Mouse (Mus musculus) hindbrain, embryonic 14.5 days (tissue): ENCODE results near the gene Inpp4a. TPM values are rescaled to one million over a fixed set of nuclear protein-coding genes. Genes with fewer than 3 reads are reported as not detected.

Source experiments
- ATAC-seq: fragments of 200-750 bp; cut with Nextera tagmentation; 2 replicates; pipeline ENCODE4 v1.8.0; 2017; ENCODE audit warnings: moderate number of reproducible peaks, mild to moderate bottlenecking, moderate TSS enrichment, moderate library complexity; ENCODE audit not compliant: low FRiP score
- DNase-seq: peaks from one replicate; pipeline ENCODE4 v3.0.0-alpha.2; 2015; ENCODE audit warnings: low spot score
- H3K27ac ChIP-seq: fragments of 300-500 bp; sonication (generic); 2 replicates; pipeline ENCODE4 v1.5.1; 2014; ENCODE audit warnings: mild to moderate bottlenecking, moderate library complexity
- H3K27me3 ChIP-seq: fragments of 300-500 bp; sonication (generic); 2 replicates; pipeline ENCODE4 v1.6.1; 2014; ENCODE audit warnings: mild to moderate bottlenecking, low read length, mixed read lengths; ENCODE audit not compliant: control insufficient read depth, insufficient read depth
- H3K36me3 ChIP-seq: fragments of 300-500 bp; sonication (generic); replicated peaks from 2 replicates; pipeline ENCODE4 v1.6.1; 2014; ENCODE audit not compliant: control insufficient read depth, insufficient read depth
- H3K4me1 ChIP-seq: fragments of 300-500 bp; sonication (generic); replicated peaks from 2 replicates; pipeline ENCODE4 v1.6.1; 2014; ENCODE audit warnings: antibody characterized with exemption, low read length, mixed read lengths; ENCODE audit not compliant: control insufficient read depth, insufficient read depth
- H3K4me2 ChIP-seq: fragments of 300-500 bp; sonication (generic); replicated peaks from 2 replicates; pipeline ENCODE4 v1.6.1; 2014; ENCODE audit warnings: mild to moderate bottlenecking, moderate library complexity
- H3K4me3 ChIP-seq: fragments of 300-500 bp; sonication (generic); replicated peaks from 2 replicates; pipeline ENCODE4 v1.5.1; 2014; ENCODE audit warnings: mild to moderate bottlenecking, low read length
- H3K9ac ChIP-seq: fragments of 300-500 bp; sonication (generic); 2 replicates; pipeline ENCODE4 v1.6.1; 2014
- H3K9me3 ChIP-seq: fragments of 300-500 bp; sonication (generic); 2 replicates; pipeline ENCODE4 v1.6.1; 2016; ENCODE audit warnings: low read length; ENCODE audit not compliant: control insufficient read depth
- WGBS: fragments of 180-500 bp; shearing (Covaris S2); extraction: QIAGEN DNeasy Blood & Tissue Kit; methylation state at CpG from one replicate; pipeline ENCODE4 v1.1.7; 2014; 5-methylcytosine and 5-hydroxymethylcytosine counted together
- polyA plus RNA-seq: library from polyadenylated mRNA; unstranded; fragments of >200 nt; fragmentation: Nextera tagmentation; extraction: Ambion mirVana; gene quantifications from 2 replicates; pipeline ENCODE4 v1.2.1, GENCODE M21; 2014

The Inpp4a gene
- polyA plus RNA-seq, 1 experiment from 2014 or later, result 64.3 TPM

DNA sequence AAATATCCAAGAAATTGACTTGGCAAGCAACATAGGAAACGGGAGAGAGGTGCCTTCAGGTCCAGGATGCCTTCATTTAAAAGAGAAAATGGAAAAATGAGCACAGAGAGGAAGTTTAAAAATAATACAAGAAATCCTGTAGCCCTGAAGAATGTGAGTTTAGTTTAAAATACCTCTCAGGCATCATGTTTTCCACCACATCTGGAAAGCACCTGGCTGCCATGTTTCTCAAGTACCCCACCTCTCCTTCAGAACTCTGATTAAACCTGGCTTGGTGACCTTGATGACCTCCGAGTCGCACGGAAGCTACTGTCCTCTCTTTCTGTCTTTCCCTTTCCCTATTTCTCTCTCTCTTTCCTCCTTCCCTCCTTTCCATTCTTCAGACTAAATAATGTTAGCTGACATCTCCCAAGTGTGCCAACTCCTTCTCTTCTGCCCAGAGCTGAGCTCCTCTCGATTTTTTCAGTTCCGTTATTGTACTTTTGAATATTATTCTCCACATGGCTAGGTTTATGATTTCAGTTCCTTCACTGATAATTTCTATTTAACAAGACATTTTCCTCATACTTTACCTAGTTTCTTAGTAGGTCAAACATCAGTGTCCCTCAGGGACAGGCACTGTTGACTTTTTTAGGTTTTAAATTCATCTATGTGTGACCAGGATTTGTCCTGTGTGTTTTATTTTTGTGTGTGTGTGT lies 59.9 kb downstream of the Inpp4a start:
- DNase-seq, result no peak
- Histone ChIP-seq H3K4me3 (no peak overlapping the region), H3K27me3 (no peaks in the 10 kb centered on the region), H3K27ac (no peak overlapping the region), H3K9me3 (no peaks in the 10 kb centered on the region), H3K4me1 (no peaks in the 10 kb centered on the region), H3K9ac (no peak overlapping the region), H3K4me2 (no peak overlapping the region), H3K36me3 (peaks cover 32% of the 10 kb centered on the region)
- WGBS, result 95% methylated on average over 6 of the region's 6 CpGs
- no peak for ATAC-seq

- no peaks in the 10 kb centered on the region for H3K9me3 ChIP-seq
- no peak overlapping the region for H3K27ac ChIP-seq
- no peaks in the 10 kb centered on the region for H3K4me1 ChIP-seq
- H3K4me3 ChIP-seq, result no peak overlapping the region
- DNase-seq (no peak), ATAC-seq (no peak)
- WGBS, result 91% methylated on average over 3 of the region's 3 CpGs
- H3K36me3 ChIP-seq, result peaks cover 32% of the 10 kb centered on the region
- H3K4me2 ChIP-seq, result no peak overlapping the region
- no peak overlapping the region for H3K9ac ChIP-seq
- no peaks in the 10 kb centered on the region for H3K27me3 ChIP-seq
Observed at GRCm38 (mm10) chr1:37360781-37361180, 61.1 kb downstream of the Inpp4a start.

DNA sequence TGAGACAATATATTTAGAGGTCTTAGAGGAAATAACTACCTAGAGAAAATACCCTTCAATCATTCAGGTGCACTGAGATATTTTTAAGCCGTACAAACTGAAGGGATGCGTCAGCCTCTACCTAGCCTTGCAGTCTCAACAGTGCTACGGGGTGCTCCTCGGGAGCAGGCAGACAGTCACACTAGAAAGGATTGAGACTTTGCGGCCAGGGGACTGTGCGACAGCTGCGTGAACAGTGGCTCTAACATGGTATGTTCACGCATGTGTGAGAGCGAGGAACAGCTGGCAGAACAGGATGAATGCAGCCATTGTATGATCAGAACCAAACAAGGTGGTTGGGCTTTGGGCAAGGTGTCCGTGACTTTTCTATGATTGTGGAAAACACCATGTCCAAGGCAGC lies 63.1 kb downstream of the Inpp4a start:
- DNase-seq, result no peak
- no peak for ATAC-seq
- H3K9ac ChIP-seq, result no peak overlapping the region
- no peak overlapping the region for H3K4me3 ChIP-seq
- H3K9me3 ChIP-seq, result no peaks in the 10 kb centered on the region
- H3K27ac ChIP-seq, result no peak overlapping the region
- no peaks in the 10 kb centered on the region for H3K4me1 ChIP-seq
- H3K4me2 ChIP-seq, result no peak overlapping the region
- WGBS, result 92% methylated on average over 10 of the region's 10 CpGs
- no peaks in the 10 kb centered on the region for H3K27me3 ChIP-seq
- H3K36me3 ChIP-seq, result peaks cover 45% of the 10 kb centered on the region

GRCm38 (mm10) chr1:37368125-37368524 lies 68.5 kb downstream of the Inpp4a start:
- DNase-seq (no peak), ATAC-seq (no peak)
- no peak overlapping the region for H3K4me3 ChIP-seq
- peaks cover 67% of the 10 kb centered on the region for H3K36me3 ChIP-seq
- H3K4me2 ChIP-seq, result no peak overlapping the region
- no peak overlapping the region for H3K9ac ChIP-seq
- 96% methylated on average over 10 of the region's 10 CpGs for WGBS
- no peaks in the 10 kb centered on the region for H3K27me3 ChIP-seq
- H3K4me1 ChIP-seq, result no peaks in the 10 kb centered on the region
- H3K27ac ChIP-seq, result no peak overlapping the region
- no peaks in the 10 kb centered on the region for H3K9me3 ChIP-seq

DNA sequence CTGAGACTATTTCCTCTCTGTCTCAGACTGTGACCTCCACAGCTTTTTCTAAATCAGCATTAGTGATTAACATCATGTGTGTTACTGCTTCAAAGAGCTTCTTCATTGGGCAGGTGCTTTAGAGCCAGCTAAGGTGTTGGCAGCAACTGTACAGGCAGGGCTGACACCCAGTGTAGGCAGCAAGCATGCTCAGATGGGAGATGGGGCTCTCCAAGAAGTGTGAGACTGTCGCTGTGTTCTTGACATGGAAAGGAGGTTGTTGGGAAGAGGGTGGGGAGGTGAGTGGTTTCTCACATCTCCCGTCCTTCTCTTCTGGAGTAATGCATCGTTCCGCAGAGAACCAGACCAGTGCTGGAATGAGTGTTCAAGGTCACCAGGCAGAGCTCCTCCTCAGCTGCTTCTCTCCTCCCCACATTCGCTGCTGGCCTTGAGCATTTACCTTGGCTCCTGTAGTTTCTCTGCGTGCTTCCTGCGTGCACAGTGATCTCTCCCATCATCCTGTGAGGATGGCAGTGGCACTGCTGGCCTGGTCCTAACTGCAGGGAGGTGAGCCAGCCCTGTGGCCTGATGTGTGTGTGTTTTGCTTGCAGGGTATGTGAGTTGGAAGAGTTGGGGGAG lies 69.2 kb downstream of the Inpp4a start:
- ATAC-seq, result no peak
- no peak overlapping the region for H3K27ac ChIP-seq
- H3K36me3 ChIP-seq, result peaks cover 71% of the 10 kb centered on the region
- WGBS, result 89% methylated on average over 7 of the region's 7 CpGs
- H3K9ac ChIP-seq, result no peak overlapping the region
- no peak for DNase-seq
- H3K27me3 ChIP-seq, result no peaks in the 10 kb centered on the region
- no peak overlapping the region for H3K4me2 ChIP-seq
- no peaks in the 10 kb centered on the region for H3K4me1 ChIP-seq
- no peak overlapping the region for H3K4me3 ChIP-seq
- no peaks in the 10 kb centered on the region for H3K9me3 ChIP-seq

DNA sequence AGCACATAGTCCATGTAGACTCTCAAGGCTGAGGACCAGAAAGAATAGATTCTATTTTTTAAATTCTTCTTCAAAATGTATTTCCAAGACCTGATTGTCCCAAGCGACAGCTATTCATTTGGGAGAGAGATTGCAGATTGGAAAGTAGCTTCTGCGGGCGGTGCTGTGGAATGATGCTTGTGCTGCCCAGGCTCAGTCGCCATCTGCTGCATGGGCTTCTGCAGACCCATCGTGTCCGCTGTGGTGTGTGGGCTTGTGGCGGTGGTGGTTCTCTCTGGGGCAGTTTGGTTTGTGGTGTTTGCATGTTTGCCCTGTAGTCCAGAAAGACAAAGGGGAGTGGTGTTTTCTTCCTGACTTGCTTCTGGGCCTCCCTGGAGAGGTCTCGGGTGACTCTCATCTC lies 76.5 kb downstream of the Inpp4a start:
- Histone ChIP-seq H3K36me3 (peaks cover 74% of the 10 kb centered on the region), H3K9ac (no peak overlapping the region), H3K9me3 (no peaks in the 10 kb centered on the region), H3K4me2 (no peak overlapping the region), H3K27me3 (no peaks in the 10 kb centered on the region), H3K27ac (no peak overlapping the region), H3K4me3 (no peak overlapping the region), H3K4me1 (no peaks in the 10 kb centered on the region)
- DNase-seq, result no peak
- no peak for ATAC-seq
- WGBS, result 94% methylated on average over 8 of the region's 8 CpGs

DNA sequence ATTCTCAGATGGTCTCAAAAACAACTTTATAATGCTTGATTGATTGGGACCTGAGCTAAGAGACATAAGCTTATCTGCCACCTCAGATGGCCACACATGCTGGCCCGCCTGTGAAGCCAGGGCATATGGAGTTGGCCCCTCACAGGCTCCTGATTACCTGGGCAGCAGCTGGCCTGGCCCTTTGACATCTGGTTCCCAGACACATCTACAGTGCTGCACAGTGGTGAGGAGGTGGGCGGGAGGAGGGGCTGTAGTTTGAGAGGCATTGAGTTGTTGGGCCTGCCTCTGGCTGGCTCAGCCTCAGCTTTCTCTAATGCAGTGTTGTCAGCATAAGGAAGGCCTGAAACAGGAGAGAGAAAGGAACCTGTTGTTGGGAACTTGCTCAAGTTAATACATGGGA lies 77.1 kb downstream of the Inpp4a start:
- Histone ChIP-seq H3K4me3 (no peak overlapping the region), H3K36me3 (peaks cover 74% of the 10 kb centered on the region), H3K27ac (no peak overlapping the region), H3K9me3 (no peaks in the 10 kb centered on the region), H3K4me2 (no peak overlapping the region), H3K4me1 (no peaks in the 10 kb centered on the region), H3K27me3 (no peaks in the 10 kb centered on the region), H3K9ac (no peak overlapping the region)
- no peak for DNase-seq
- no peak for ATAC-seq
- WGBS, result 95% methylated on average over 2 of the region's 2 CpGs

- DNase-seq (no peak), ATAC-seq (no peak)
- H3K27ac ChIP-seq, result no peak overlapping the region
- H3K27me3 ChIP-seq, result no peaks in the 10 kb centered on the region
- no peak overlapping the region for H3K9ac ChIP-seq
- H3K36me3 ChIP-seq, result peaks cover 71% of the 10 kb centered on the region
- WGBS, result 94% methylated on average over 5 of the region's 5 CpGs
- no peak overlapping the region for H3K4me3 ChIP-seq
- H3K9me3 ChIP-seq, result no peaks in the 10 kb centered on the region
- no peak overlapping the region for H3K4me2 ChIP-seq
- H3K4me1 ChIP-seq, result no peaks in the 10 kb centered on the region
Observed at GRCm38 (mm10) chr1:37378095-37378494, 78.4 kb downstream of the Inpp4a start.

DNA sequence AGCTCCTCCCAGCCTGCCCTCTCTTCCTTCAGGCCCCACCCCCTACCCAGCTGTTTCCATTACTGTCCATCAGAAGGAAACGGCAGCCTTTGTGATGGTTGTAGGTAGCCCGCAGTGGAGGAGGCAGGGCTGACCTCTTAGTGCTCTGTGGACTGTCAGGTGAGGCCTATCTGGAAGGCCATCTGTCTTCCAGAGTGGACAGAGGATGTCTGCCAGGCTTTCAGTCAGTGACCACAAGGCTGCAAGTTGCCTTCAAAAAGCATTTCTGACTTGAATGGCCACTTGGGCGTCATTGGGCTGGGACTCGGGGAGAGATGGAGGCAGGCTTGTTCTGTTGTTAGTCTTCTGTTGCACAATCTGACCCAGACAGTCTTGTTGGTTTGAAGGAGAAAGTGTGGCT lies 79.9 kb downstream of the Inpp4a start:
- DNase-seq (no peak), ATAC-seq (no peak)
- H3K9me3 ChIP-seq, result no peaks in the 10 kb centered on the region
- peaks cover 69% of the 10 kb centered on the region for H3K36me3 ChIP-seq
- 60% methylated on average over 4 of the region's 4 CpGs for WGBS
- H3K9ac ChIP-seq, result no peak overlapping the region
- no peaks in the 10 kb centered on the region for H3K27me3 ChIP-seq
- H3K4me2 ChIP-seq, result no peak overlapping the region
- no peaks in the 10 kb centered on the region for H3K4me1 ChIP-seq
- H3K27ac ChIP-seq, result no peak overlapping the region
- H3K4me3 ChIP-seq, result no peak overlapping the region
